Mouse (Mus musculus) spleen, adult 2 months (tissue): ENCODE measurements at regions not wholly inside any gene's neighbourhood (a gene's known extent, or its start where the extent isn't known, plus 50 kb on each side); places are given as distances from the start of the nearest gene placed in this dataset.
"Not testable (repeated sequence)": the region's sequence is repeated elsewhere in the genome, so short reads cannot be mapped to it uniquely, and the experiment has no call there.

Experiments
- DNase-seq, 2 experiments: peaks; one replicate each; pipeline versions ENCODE4 v3.0.0 to v3.0.0-alpha.2; 2012 to 2021; ENCODE audit warnings: low spot score in 2 of 2, low read depth in 1 of 2
- H3K27ac ChIP-seq: fragments of 200-500 bp; 2 replicates; pipeline ENCODE4 v1.5.1; 2012; ENCODE audit warnings: low read length, inconsistent platforms; ENCODE audit not compliant: insufficient read depth
- H3K27me3 ChIP-seq: fragments of 200-500 bp; 2 replicates; pipeline ENCODE4 v1.6.1; 2012; ENCODE audit warnings: mild to moderate bottlenecking, moderate library complexity, low read length, inconsistent platforms; ENCODE audit not compliant: control insufficient read depth, insufficient read depth
- H3K36me3 ChIP-seq: fragments of 200-500 bp; 2 replicates; pipeline ENCODE4 v1.6.1; 2012; ENCODE audit warnings: mild to moderate bottlenecking, low read length, inconsistent platforms; ENCODE audit not compliant: control insufficient read depth, insufficient read depth
- H3K4me1 ChIP-seq: fragments of 200-500 bp; 2 replicates; pipeline ENCODE4 v1.6.1; 2011; ENCODE audit warnings: inconsistent platforms; ENCODE audit not compliant: control insufficient read depth, insufficient read depth, insufficient read length
- H3K4me3 ChIP-seq: fragments of 200-500 bp; 2 replicates; pipeline ENCODE4 v1.5.1; 2011; ENCODE audit warnings: mild to moderate bottlenecking, inconsistent platforms; ENCODE audit not compliant: insufficient read depth, insufficient read length; ENCODE audit errors: extremely low read depth
- CTCF ChIP-seq: fragments of 200-500 bp; IDR thresholded peaks from 2 replicates; pipeline ENCODE4 v1.5.1; 2011; ENCODE audit warnings: mild to moderate bottlenecking, inconsistent platforms; ENCODE audit not compliant: insufficient read depth, insufficient read length, insufficient replicate concordance; ENCODE audit errors: extremely low read depth
- POLR2A ChIP-seq: fragments of 200-500 bp; IDR thresholded peaks from 2 replicates; pipeline ENCODE4 v1.6.1; 2011; ENCODE audit warnings: low read depth, low read length, inconsistent platforms
- WGBS: fragments of 180-500 bp; shearing (Covaris S2); methylation state at CpG from one replicate; pipeline ENCODE4 v1.1.7; 2018; 5-methylcytosine and 5-hydroxymethylcytosine counted together

DNA sequence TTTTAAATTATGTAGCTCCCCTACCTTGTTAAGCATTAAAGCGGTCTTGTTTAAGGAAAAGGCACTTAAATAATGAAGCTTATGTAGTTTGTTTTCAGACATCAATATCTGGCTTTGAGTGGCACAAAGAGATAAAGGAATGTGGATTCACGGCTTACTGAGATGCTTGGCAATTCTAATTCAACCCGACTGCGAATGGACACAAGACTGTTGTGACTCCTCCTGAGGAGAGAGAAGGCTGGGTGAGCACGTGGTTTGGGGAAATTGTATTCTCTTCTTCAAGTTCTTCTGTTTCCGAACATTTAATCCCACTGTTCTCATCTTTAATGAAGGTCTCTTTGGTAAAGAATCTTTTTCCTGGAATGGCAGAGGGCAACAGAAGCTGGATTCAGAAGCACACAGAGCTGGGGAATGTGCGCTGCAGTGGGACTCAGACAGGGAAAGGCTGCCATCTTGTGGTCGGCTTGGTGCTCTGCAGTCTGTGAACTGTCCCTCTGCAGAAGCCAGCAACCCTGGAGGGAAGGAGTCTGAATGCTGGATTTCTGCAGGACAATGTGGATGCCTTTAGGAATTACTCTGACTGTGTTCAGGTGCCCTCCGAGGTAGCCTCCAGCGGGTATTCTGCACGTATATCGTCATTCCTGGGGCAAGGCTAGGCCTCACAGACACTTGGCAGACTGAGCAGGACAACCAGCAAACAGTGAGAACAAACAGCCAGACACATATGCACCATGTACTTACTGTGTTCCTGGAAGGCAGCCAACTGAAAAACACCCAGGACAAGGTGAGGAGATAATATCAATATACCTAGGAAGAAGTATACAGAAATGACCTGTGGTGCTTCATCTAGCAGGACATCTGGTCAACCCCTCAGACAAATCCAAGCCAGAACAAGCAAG, 54.0 kb upstream of the Pax1 start:
- WGBS, result 28% methylated on average over 12 of the region's 12 CpGs
- H3K27ac ChIP-seq, result no peak overlapping the region
- peak in 1 of 2 experiments; percentile 16 for DNase-seq
- H3K36me3 ChIP-seq, result no peaks in the 10 kb centered on the region
- TF ChIP-seq POLR2A, result no peak
- TF ChIP-seq CTCF, result peak; percentile 75
- no peak overlapping the region for H3K4me3 ChIP-seq
- H3K4me1 ChIP-seq, result no peaks in the 10 kb centered on the region
- no peaks in the 10 kb centered on the region for H3K27me3 ChIP-seq

DNA sequence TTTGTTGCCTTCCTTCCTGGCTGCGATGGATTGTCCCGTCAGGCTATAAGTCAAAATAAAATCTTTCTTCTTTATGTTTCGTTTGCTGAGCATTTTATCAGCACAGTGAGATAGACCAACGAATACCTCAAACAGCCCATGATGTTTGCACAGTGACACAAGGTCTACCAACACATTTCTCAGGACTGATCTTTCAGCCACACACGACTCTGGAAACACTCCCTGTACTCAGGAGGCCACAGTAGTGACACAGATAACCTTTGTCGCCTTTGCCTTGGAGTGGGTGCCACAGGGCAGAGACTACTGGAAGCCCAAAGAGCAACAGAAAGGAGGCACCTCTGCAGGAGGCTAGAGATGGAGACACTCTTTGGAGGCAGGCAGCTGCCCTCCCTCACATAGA, 55.0 kb upstream of the Pax1 start:
- no peak for DNase-seq
- no peaks in the 10 kb centered on the region for H3K4me1 ChIP-seq
- no peak overlapping the region for H3K27ac ChIP-seq
- no peaks in the 10 kb centered on the region for H3K27me3 ChIP-seq
- no peak overlapping the region for H3K4me3 ChIP-seq
- TF ChIP-seq CTCF, result no peak
- no peak for TF ChIP-seq POLR2A
- WGBS, result 81% methylated on average over 6 of the region's 6 CpGs
- no peaks in the 10 kb centered on the region for H3K36me3 ChIP-seq

DNA sequence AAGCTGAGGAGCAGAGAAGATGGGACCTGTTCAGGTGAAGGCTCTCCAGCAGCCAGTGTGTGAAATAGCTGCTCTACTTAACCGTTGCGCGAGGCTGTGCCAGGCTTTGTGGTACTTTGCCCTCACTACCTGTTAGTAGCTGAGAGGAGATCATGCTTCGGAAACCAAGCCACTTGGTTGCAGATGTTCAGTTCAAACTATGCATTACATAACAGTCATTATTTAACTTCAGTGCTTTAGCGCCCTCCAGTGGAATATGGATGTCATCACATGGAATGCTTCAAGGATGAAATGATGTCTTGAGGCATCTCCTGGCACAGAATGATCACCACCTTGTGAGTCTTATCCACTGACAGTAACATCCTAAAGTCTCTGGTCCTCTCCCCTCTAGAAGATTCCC, 56.5 kb upstream of the Pax1 start:
- H3K4me1 ChIP-seq, result no peaks in the 10 kb centered on the region
- no peak overlapping the region for H3K27ac ChIP-seq
- H3K36me3 ChIP-seq, result no peaks in the 10 kb centered on the region
- no peak overlapping the region for H3K4me3 ChIP-seq
- 9% methylated on average over 5 of the region's 5 CpGs for WGBS
- TF ChIP-seq CTCF (no peak), POLR2A (no peak)
- no peaks in the 10 kb centered on the region for H3K27me3 ChIP-seq
- no peak for DNase-seq

DNA sequence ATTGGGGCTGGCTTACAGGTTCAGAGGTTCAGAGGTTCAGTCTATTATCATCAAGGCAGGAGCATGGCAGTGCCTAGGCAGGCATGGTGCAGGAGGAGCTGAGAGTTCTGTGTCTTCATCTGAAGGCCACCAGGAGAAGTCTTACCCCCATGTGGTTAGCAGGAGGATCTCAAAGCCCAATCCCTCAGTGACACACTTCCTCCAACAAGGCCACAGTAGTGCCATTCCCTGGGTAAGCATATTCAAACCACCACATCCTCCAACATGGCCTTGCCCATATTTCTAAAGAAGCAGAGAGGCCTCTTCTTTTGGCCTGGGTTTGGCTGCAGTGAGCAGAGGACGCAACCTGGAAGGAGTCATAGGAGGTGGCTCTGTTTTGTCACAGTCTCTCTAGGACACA, 61.2 kb upstream of the Pax1 start:
- H3K27ac ChIP-seq, result no peak overlapping the region
- TF ChIP-seq CTCF, result no peak
- no peak for TF ChIP-seq POLR2A
- DNase-seq, result no peak
- no peaks in the 10 kb centered on the region for H3K4me1 ChIP-seq
- WGBS, result 56% methylated on average over 1 of the region's 1 CpGs
- H3K36me3 ChIP-seq, result no peaks in the 10 kb centered on the region
- no peak overlapping the region for H3K4me3 ChIP-seq
- no peaks in the 10 kb centered on the region for H3K27me3 ChIP-seq

DNA sequence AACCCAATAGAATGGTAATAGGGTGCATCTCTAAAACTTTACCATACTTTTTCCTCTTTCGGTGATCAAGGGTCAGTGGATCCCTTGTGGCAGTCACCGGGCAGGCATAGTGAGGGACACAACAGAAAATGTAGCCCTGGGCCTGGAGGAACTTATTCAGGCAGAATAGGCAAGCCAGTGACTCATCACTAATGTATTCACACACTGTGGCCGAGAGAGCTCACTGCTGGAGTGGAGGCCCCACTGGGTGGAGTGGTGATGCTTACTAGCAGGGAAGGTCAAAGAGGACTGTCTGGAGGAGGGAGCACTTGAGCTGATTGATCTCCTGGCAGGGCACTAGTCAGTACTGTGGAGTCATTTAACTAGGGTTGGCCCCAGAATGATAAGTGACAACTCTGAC, 62.4 kb upstream of the Pax1 start:
- no peak overlapping the region for H3K27ac ChIP-seq
- no peak overlapping the region for H3K4me3 ChIP-seq
- 82% methylated on average over 3 of the region's 3 CpGs for WGBS
- H3K27me3 ChIP-seq, result no peaks in the 10 kb centered on the region
- no peaks in the 10 kb centered on the region for H3K36me3 ChIP-seq
- TF ChIP-seq CTCF, result no peak
- no peak for TF ChIP-seq POLR2A
- no peak for DNase-seq
- no peaks in the 10 kb centered on the region for H3K4me1 ChIP-seq

DNA sequence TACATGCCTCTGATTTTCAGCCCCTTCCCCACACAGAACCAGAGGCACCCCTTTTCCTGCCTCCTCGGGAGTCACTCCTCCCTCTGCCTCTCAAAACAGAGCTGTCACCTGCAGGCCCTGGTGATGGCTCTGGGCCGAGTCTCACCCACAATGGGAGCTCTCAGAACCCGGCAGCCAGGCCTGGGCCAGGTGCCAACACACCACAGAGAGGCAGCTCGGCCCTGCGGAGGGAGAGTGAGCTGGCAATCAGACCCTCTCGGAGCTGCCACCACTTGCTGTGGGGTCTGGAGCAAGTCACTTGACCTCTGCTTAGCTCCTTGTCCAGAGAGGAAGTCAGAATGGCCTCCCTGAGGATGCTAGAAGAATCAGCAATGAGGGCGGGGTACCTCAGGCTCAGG, 63.2 kb upstream of the Pax1 start:
- WGBS, result 26% methylated on average over 7 of the region's 7 CpGs
- no peak for TF ChIP-seq CTCF
- TF ChIP-seq POLR2A, result no peak
- DNase-seq, result no peak
- Histone ChIP-seq H3K36me3 (no peaks in the 10 kb centered on the region), H3K27ac (no peak overlapping the region), H3K27me3 (no peaks in the 10 kb centered on the region), H3K4me1 (no peaks in the 10 kb centered on the region), H3K4me3 (no peak overlapping the region)

DNA sequence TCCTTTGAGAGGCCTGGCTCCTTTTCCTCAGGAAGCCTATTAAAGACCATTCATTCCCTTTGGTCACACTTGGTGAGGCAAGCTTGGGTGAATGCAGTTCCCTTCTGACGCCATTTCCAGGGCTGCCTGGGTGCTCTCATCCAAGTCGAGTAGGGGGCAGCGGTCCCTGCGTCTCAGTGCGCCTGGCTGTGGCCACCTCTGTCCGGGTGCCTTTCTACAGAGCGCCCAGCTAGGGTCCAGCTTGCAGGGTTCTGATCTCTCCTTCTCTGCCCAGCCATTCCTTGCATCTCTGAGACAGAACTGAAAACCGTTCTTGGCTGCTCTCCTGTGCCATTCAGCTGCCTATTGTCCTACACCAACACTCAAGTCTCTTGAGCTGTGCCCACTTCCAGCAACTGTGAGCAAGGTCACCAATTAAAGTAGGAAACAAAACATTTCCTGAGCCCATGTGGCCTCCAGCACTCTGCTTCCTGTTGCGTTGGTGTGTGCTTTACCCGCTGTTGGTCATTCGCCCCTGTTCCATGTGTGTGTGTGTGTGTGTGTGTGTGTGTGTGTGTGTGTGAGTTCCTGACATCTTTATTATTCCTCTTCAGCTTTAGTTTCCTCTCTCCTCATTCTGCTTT, 63.7 kb upstream of the Pax1 start:
- Histone ChIP-seq H3K4me1 (no peaks in the 10 kb centered on the region), H3K4me3 (no peak overlapping the region), H3K27ac (no peak overlapping the region), H3K27me3 (no peaks in the 10 kb centered on the region), H3K36me3 (no peaks in the 10 kb centered on the region)
- no peak for TF ChIP-seq POLR2A
- no peak for TF ChIP-seq CTCF
- DNase-seq, result no peak
- 61% methylated on average over 11 of the region's 11 CpGs for WGBS

DNA sequence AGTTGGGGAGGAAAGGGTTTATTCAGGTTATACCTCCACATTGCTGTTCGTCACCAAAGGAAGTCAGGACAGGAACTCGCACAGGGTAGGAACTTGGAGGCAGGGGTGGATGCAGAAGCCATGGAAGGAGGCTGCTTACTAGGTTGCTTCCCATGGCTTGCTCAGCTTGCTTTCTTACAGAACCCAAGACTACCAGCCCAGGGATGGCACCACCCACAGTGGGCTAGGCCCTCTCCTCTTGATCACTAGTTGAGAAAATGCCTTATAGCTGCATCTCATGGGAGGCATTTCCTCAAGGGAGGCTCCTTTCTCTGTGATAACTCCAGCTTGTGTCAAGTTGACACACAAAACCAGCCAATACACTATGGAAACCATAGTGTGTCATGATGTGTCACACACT, 66.8 kb upstream of the Pax1 start:
- H3K4me3 ChIP-seq, H3K4me1 ChIP-seq, H3K36me3 ChIP-seq, H3K27me3 ChIP-seq, DNase-seq, H3K27ac ChIP-seq: not testable (repeated sequence)
- 69% methylated on average over 2 of the region's 2 CpGs for WGBS
